Mouse (Mus musculus): ENCODE data around the gene Aadac.

Gene Aadac

GRCm38 (mm10) chr3:60025417-60025816 is at the start of gene Aadac:
Gene Aadac (plus strand): TSS chr3:60025717.
- DNase-seq (ENCODE audit: extremely low read depth, insufficient read length, low spot score) = no peak

GRCm38 (mm10) chr3:60003622-60004021 is 21.9 kb upstream of the Aadac start:
- no peak for DNase-seq (ENCODE audit: extremely low read depth, insufficient read length, low spot score)

GRCm38 (mm10) chr3:60006443-60006842 is 19.1 kb upstream of the Aadac start, which contains the start of gene Aadacl2:
Gene Aadacl2 (plus strand): TSS chr3:60006743.
- no peak for DNase-seq (ENCODE audit: extremely low read depth, insufficient read length, low spot score)

- DNase-seq (ENCODE audit: extremely low read depth, insufficient read length, low spot score) = no peak
Observed at GRCm38 (mm10) chr3:60031511-60031910, 6.0 kb downstream of the Aadac start.

GRCm38 (mm10) chr3:60046221-60046913 is 20.9 kb downstream of the Aadac start:
- DNase-seq (ENCODE audit: extremely low read depth, insufficient read length, low spot score) = no peak

- DNase-seq (ENCODE audit: extremely low read depth, insufficient read length, low spot score) = no peak
Observed at GRCm38 (mm10) chr3:60053231-60053927, 27.9 kb downstream of the Aadac start.

- no peak for DNase-seq (ENCODE audit: extremely low read depth, insufficient read length, low spot score)
Observed at GRCm38 (mm10) chr3:60053931-60054330, 28.4 kb downstream of the Aadac start.

- DNase-seq (ENCODE audit: extremely low read depth, insufficient read length, low spot score) = no peak
Observed at GRCm38 (mm10) chr3:60056451-60056850, 30.9 kb downstream of the Aadac start.

GRCm38 (mm10) chr3:60057070-60057808 is 31.7 kb downstream of the Aadac start:
- DNase-seq (ENCODE audit: extremely low read depth, insufficient read length, low spot score) = no peak

GRCm38 (mm10) chr3:60057809-60058082 is 32.2 kb downstream of the Aadac start:
- no peak for DNase-seq (ENCODE audit: extremely low read depth, insufficient read length, low spot score)

GRCm38 (mm10) chr3:60078883-60079415 is 53.4 kb downstream of the Aadac start:
- no peak for DNase-seq (ENCODE audit: extremely low read depth, insufficient read length, low spot score)

GRCm38 (mm10) chr3:60080572-60080971 is 55.1 kb downstream of the Aadac start:
- no peak for DNase-seq (ENCODE audit: extremely low read depth, insufficient read length, low spot score)

- DNase-seq (ENCODE audit: extremely low read depth, insufficient read length, low spot score) = no peak
Observed at GRCm38 (mm10) chr3:60081648-60082047, 56.1 kb downstream of the Aadac start, which contains the start of gene Sucnr1. Gene Sucnr1 (plus strand): TSS chr3:60081869.

GRCm38 (mm10) chr3:60082746-60083145 is 57.2 kb downstream of the Aadac start:
- no peak for DNase-seq (ENCODE audit: extremely low read depth, insufficient read length, low spot score)

- no peak for DNase-seq (ENCODE audit: extremely low read depth, insufficient read length, low spot score)
Observed at GRCm38 (mm10) chr3:60085729-60086128, 60.2 kb downstream of the Aadac start.

All from 3134 (cell line).